Mouse (Mus musculus): Measurements from ENCODE around the gene 1700088E04Rik. TPM values are rescaled to one million over a fixed set of nuclear protein-coding genes. Genes with fewer than 3 reads are reported as not detected.

1700088E04Rik gene
- 10 to 100 TPM in 1 of 2 experiments, 1 to 10 TPM in 1; 8.8 to 10.3 TPM for total RNA-seq (2021)
- long read RNA-seq, experiment 1, partial matches to known transcripts = 0 of 3 reads
- long read RNA-seq, experiment 1, other reads (novel, unspliced or antisense) = 0 of 3 reads
- long read RNA-seq, experiment 2, partial matches to known transcripts = 1 of 3 reads
- long read RNA-seq, experiment 2, other reads (novel, unspliced or antisense) = 1 of 3 reads

GRCm38 (mm10) chr15:79140866-79141565 lies at the start of gene 1700088E04Rik, which contains the start of gene Polr2f:
TSS of gene 1700088E04Rik (minus strand) at chr15:79141253.
TSS of gene Polr2f (plus strand) at chr15:79141009.
- TF ChIP-seq CTCF (conservative IDR thresholded peaks at IDR 0.05) = no peak
- Histone ChIP-seq H3K27ac (peak within 1 kb of the TSS; percentile 73), H3K4me3 (peak within 1 kb of the TSS; percentile 86)
- peak; percentile 94 to 96 for DNase-seq (ENCODE audit: low spot score in 2 of 2)

DNA sequence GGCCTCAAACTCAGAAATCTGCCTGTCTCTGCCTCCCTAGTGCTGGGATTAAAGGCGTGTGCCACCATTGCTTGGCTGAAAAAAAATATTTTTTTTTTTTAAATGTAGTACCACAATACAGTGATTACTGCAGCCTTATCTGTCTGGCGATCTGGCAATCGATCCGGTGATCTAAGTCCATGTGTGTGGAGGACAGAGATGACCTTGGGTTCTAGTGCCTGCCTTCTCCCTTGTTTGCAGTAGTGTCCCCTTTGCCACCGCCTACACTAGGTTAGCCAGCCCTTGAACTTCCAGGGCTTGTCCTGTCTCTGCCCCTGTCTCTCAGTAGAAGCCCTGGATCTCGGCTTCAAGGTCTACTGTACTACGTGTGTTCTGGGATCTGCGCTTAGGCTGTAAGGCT lies 46.8 kb upstream of the 1700088E04Rik start:
- no peak overlapping the region for H3K4me3 ChIP-seq
- no peak for TF ChIP-seq CTCF (conservative IDR thresholded peaks at IDR 0.05)
- H3K27ac ChIP-seq = no peak overlapping the region
- no peak for DNase-seq (ENCODE audit: low spot score in 2 of 2)

DNA sequence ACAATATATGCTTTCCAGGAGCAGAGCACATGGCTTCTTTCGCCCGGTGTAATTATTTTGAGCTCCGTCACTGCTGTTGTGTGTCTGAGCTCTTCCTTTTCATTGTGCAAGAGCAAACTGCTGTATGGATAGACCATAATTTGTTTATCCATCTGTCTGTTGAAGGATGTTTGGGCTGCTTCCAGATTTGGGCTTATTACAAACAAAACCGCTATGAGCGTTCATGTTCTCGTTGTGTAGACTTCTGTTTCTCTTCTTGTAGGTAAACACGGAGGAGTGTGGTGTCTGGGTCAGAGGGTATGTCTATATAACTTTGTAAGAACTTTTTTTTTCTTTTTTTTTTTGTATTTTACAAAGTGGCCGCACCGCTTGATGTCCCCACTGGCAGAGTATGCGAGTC lies 44.2 kb upstream of the 1700088E04Rik start:
- Histone ChIP-seq H3K4me3 (no peak overlapping the region), H3K27ac (no peak overlapping the region)
- no peak for DNase-seq (ENCODE audit: low spot score in 2 of 2)
- no peak for TF ChIP-seq CTCF (conservative IDR thresholded peaks at IDR 0.05)

DNA sequence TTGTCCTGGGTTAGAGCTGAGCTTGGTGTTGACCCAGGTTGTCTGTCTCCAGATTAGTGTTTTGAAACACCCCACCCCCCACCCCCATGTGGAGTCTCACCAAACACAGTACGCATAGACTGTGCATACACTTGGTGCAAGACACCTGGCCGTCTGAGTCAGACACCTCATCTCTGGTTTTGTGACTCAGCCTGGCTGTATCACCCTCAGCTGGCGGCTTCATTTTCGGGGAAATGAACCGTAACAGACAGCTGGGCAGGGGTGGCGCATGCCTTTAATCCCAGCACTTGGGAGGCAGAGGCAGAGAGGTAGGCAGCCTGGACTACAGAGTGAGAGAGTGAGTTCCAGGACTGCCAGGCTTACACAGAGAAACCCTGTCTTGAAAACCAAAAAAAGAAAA lies 35.9 kb upstream of the 1700088E04Rik start:
- Histone ChIP-seq H3K27ac (0 out of 2 replicates have a peak overlapping the region, but pooled peaks have one; percentile 18), H3K4me3 (no peak overlapping the region)
- no peak for DNase-seq (ENCODE audit: low spot score in 2 of 2)
- TF ChIP-seq CTCF (conservative IDR thresholded peaks at IDR 0.05) = no peak

- TF ChIP-seq CTCF (conservative IDR thresholded peaks at IDR 0.05) = no peak; the same call in 1 of the 2 replicates
- no peak for DNase-seq (ENCODE audit: low spot score in 2 of 2)
- Histone ChIP-seq H3K27ac (peak overlapping the region; percentile 74; the same call in 1 of the 2 replicates), H3K4me3 (no peak overlapping the region; the same call in 1 of the 2 replicates)
Observed at GRCm38 (mm10) chr15:79166712-79167111, 25.7 kb upstream of the 1700088E04Rik start.

GRCm38 (mm10) chr15:79165140-79165539 lies 24.1 kb upstream of the 1700088E04Rik start, which contains the start of gene Sox10:
TSS of gene Sox10 (minus strand) at chr15:79165240.
- DNase-seq (ENCODE audit: low spot score in 2 of 2) = no peak
- TF ChIP-seq CTCF (conservative IDR thresholded peaks at IDR 0.05) = no peak
- H3K27ac ChIP-seq = peak within 1 kb of the TSS; percentile 74
- peak within 1 kb of the TSS; percentile 42 for H3K4me3 ChIP-seq

DNA sequence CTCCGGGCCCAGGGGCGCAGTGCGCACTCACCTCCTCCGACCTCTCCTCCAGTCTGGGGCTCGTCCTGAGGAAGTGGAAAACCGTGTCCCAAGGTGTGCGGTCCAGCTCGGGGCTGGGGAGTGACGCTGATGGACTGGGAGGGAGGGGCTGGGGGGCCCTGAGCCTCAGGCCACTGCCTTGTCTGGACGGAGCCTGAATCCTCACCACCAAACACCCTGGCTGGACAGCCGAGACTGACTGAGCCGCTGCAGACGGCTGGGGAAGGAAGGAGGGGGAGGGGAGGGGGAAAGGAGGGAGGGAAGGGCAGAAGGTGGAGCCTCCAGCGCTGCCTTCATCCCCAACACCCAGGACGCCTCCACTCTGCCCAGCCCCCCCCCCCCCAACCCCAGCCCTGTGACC lies 23.2 kb upstream of the 1700088E04Rik start:
- no peak for TF ChIP-seq CTCF (conservative IDR thresholded peaks at IDR 0.05)
- Histone ChIP-seq H3K27ac (peak overlapping the region; percentile 70), H3K4me3 (peak overlapping the region; percentile 42)
- no peak for DNase-seq (ENCODE audit: low spot score in 2 of 2)

DNA sequence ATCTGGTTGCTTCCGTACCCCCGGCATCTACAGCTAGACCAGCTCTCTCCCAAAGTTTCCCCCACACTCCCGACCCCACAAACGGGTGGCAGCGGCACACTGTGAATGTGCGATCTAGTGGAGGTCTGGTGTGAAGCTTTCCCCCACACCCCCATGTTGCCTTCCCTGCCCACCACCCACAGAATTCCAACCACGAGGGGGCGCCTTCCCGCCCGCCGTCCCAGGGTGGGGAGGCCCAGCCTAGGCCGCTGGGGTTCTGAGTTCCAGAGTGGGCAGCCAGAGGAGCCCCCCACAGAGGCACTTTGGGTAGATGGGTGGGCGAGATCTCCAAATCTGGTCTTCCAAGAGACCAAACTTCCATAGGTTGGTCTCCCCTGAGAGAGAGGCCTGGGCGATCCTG lies 21.8 kb upstream of the 1700088E04Rik start:
- DNase-seq (ENCODE audit: low spot score in 2 of 2) = no peak
- Histone ChIP-seq H3K4me3 (peak overlapping the region; percentile 42), H3K27ac (peak overlapping the region; percentile 70; the same call in 1 of the 2 replicates)
- TF ChIP-seq CTCF (conservative IDR thresholded peaks at IDR 0.05) = peak; percentile 56

DNA sequence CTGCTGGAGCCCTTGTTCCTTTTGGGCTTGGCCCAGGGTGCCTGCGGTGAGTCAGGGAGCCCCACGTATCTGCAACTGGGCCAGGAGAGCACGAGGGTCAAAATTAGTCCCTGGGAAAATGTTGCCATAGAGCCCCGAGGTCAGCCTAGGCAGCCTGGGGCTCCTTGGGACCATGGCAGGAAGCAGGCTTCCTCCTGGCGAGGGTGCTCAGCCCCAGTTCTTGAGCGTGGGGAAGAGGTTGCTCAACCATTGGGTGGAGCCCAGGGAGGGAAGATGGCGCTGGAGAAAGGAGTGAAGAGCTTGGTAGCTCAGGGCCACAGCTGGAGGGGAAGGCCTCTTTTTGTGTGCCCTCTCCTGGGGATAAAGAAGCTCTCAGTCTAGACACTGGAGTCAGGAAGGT lies 21.2 kb upstream of the 1700088E04Rik start:
- DNase-seq (ENCODE audit: low spot score in 2 of 2) = no peak
- peak overlapping the region; percentile 70 for H3K27ac ChIP-seq
- peak overlapping the region; percentile 34 for H3K4me3 ChIP-seq
- no peak for TF ChIP-seq CTCF (conservative IDR thresholded peaks at IDR 0.05)

DNA sequence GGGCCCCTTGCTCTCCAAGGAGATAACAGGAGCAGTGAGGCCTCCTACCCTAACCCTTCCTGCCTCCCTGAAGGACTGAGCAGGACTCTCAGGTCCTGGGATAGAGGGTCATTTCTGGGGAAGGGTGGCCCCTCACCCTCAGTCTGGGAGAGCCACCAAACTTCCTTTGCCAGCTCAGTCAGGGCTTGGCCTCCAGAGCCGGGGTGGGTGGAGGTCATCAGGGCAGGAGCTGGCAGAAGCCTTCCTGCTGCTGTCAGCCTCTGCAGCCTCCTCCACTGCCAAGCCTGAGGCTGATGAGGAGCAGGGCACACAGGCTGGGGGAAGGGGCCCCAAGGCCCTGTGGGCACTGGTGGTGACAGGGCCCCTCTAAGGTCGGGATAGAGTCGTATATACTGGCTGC lies 14.5 kb upstream of the 1700088E04Rik start:
- no peak for TF ChIP-seq CTCF (conservative IDR thresholded peaks at IDR 0.05)
- H3K4me3 ChIP-seq = no peak overlapping the region
- DNase-seq (ENCODE audit: low spot score in 2 of 2) = no peak
- no peak overlapping the region for H3K27ac ChIP-seq

DNA sequence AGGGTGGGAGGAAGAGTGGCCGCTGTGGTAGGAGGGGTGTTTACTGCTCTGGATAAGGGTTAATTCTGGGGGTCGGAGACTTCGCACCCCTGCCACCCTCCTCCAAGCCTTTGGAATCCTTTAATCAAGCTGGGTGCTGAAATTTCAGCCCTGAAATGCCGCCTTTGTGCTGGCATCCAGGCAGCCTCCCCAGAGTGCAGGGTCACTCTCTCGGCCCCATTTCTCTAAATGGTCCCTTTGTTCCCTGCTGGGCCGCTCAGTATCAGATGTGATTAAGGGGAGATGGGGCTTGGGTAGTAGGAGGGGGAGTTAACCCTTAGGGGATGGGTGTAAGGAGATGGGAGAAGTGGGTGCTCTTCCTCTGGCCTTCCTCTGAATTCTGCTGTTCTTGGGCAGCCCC lies 11.7 kb upstream of the 1700088E04Rik start:
- peak overlapping the region; percentile 82 for H3K27ac ChIP-seq
- DNase-seq (ENCODE audit: low spot score in 2 of 2) = peak in 1 of 2 experiments; percentile 26
- no peak for TF ChIP-seq CTCF (conservative IDR thresholded peaks at IDR 0.05)
- H3K4me3 ChIP-seq = no peak overlapping the region

DNA sequence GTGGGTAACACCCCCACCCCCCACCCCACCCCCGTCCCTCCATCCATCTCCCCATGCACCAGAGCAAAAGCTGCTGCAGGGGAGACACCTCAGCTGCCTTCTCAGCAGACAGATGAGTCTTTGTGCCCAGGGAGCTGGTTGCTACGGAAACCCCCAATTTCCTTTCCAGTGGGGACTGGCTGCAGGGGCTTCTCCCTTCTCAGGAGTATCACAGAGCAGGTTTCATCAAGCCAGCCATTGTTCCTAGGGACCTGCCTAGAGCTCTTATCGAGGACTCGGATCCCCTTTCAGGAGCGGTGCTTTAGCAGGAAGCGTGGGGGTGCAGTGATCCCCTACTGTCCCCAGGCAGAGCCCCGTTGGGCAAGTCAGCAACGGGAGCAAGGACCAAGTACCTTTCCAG lies 10.8 kb upstream of the 1700088E04Rik start:
- DNase-seq (ENCODE audit: low spot score in 2 of 2) = no peak
- Histone ChIP-seq H3K27ac (peak overlapping the region; percentile 82), H3K4me3 (no peak overlapping the region)
- TF ChIP-seq CTCF (conservative IDR thresholded peaks at IDR 0.05) = no peak

DNA sequence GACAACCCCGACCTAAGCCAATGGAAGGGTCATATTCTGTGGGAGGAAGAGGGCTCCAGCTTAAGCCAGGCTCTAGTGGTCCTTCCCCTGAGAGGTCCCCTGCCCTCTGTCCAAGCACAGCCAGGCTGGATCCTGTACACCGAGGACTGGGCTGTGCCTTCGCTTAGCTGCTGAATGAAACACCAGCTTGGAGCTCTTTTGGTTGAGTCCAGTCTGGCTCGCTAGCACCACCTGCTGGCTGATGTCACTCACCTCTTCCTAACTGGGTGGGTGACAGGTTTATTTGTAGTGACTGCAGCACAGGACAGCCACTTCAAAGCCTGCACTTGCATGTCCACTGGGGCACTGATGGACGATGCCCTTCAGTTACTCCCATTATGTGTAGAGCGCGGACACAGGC lies 7.5 kb upstream of the 1700088E04Rik start:
- DNase-seq (ENCODE audit: low spot score in 2 of 2) = peak; percentile 73 to 92
- peak; percentile 89 for TF ChIP-seq CTCF (conservative IDR thresholded peaks at IDR 0.05)
- Histone ChIP-seq H3K27ac (no peak overlapping the region), H3K4me3 (no peak overlapping the region)

Measured in layer of hippocampus, adult 2 months (tissue).